Mouse (Mus musculus) inflammation-experienced regulatory T-cells, adult 6 months (primary cell): Measurements from ENCODE around the gene Odaph. TPM values are rescaled to one million over a fixed set of nuclear protein-coding genes. Genes with fewer than 3 reads are reported as not detected.

Experiments
- ATAC-seq: one replicate; pipeline ENCODE4 v1.8.0; 2017
- polyA plus RNA-seq, 3 experiments: library from polyadenylated mRNA; unstranded; fragments of 100-300 nt; shearing (Covaris generic); gene quantifications; one replicate each; pipeline ENCODE4 v1.2.1; 2017

Odaph gene
- polyA plus RNA-seq, 3 experiments from 2014 or later, result not detected

- no peak for ATAC-seq
Observed at GRCm38 (mm10) chr5:91991191-91991937, 4.1 kb downstream of the Odaph start.

GRCm38 (mm10) chr5:91993061-91993460 is 5.8 kb downstream of the Odaph start:
- no peak for ATAC-seq

- ATAC-seq, result no peak
Observed at GRCm38 (mm10) chr5:91994546-91994945, 7.3 kb downstream of the Odaph start.

GRCm38 (mm10) chr5:92000770-92001169 is 13.5 kb downstream of the Odaph start:
- ATAC-seq, result peak; percentile 91

GRCm38 (mm10) chr5:92003011-92003410 is 15.7 kb downstream of the Odaph start:
- ATAC-seq, result no peak

GRCm38 (mm10) chr5:92009827-92010226 is 22.6 kb downstream of the Odaph start:
- no peak for ATAC-seq

GRCm38 (mm10) chr5:92011756-92012155 is 24.5 kb downstream of the Odaph start:
- no peak for ATAC-seq

GRCm38 (mm10) chr5:92019960-92020359 is 32.7 kb downstream of the Odaph start:
- ATAC-seq, result no peak

- ATAC-seq, result peak; percentile 96
Observed at GRCm38 (mm10) chr5:92042377-92043348, 55.4 kb downstream of the Odaph start.

- ATAC-seq, result no peak
Observed at GRCm38 (mm10) chr5:92043783-92044182, 56.5 kb downstream of the Odaph start, which contains the start of gene Cdkl2. Gene Cdkl2 (minus strand): TSS chr5:92043883.

Other genes with a start within 250 kb of the Odaph start
- gene Rchy1, start 24.4 kb upstream of the Odaph start, polyA plus RNA-seq, result 10 to 100 TPM; 82.8 to 87.7 (median 84.4) TPM
- gene Cdkl2, start 56.4 kb downstream of the Odaph start, polyA plus RNA-seq, result 1 to 10 TPM; 1.6 to 3.8 (median 3.6) TPM
- 100 to 1,000 TPM; 225 to 265 (median 245) TPM for gene G3bp2, start 96.2 kb downstream of the Odaph start, polyA plus RNA-seq
- gene Uso1, start 150.5 kb downstream of the Odaph start, polyA plus RNA-seq, result 10 to 100 TPM; 31.3 to 36.7 (median 34.4) TPM
- gene U90926, start 227.9 kb downstream of the Odaph start, polyA plus RNA-seq, result not detected